Mouse (Mus musculus): ENCODE measurements at regions not wholly inside any gene's neighbourhood (a gene's known extent, or its start where the extent isn't known, plus 50 kb on each side); places are given as distances from the start of the nearest gene placed in this dataset.

DNA sequence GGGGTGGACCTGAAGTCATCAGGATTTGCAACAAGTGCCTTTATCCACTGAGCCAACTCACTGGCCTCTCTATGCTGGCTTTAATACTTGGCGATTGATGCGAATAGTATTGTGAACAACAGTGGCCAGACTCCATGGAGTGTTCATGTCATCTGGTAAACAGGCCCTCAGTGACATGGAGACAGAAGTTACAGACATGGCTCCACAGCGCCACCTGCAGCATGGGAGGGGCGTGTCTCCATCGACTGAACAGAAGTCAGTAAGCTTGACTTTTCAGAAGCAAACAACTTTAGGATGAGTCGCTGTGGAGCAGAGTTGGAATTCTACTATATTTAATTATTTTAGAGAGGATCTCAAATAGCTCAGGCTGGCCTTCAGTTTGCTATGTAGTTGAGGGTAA, 74.0 kb upstream of the Foxk1 start:
- peak; percentile 39; the same call in 1 of the 2 replicates for TF ChIP-seq CTCF (IDR thresholded peaks at IDR 0.05; ENCODE audit: extremely low read depth, insufficient read depth, insufficient read length, insufficient replicate concordance)
- TF ChIP-seq POLR2A (IDR thresholded peaks at IDR 0.05; ENCODE audit: low read depth, low read length): no peak
